Mouse (Mus musculus) limb, embryonic 14.5 days (tissue): ENCODE data around the gene Bicdl2. TPM values are rescaled to one million over a fixed set of nuclear protein-coding genes. Genes with fewer than 3 reads are reported as not detected.

Source experiments
- ATAC-seq: fragments of 200-750 bp; cut with Nextera tagmentation; 2 replicates; pipeline ENCODE4 v1.8.0; 2017; ENCODE audit warnings: low read depth, moderate number of reproducible peaks, moderate TSS enrichment; ENCODE audit not compliant: low FRiP score
- DNase-seq: peaks from one replicate; pipeline ENCODE4 v3.0.0-alpha.2; 2015; ENCODE audit warnings: low spot score
- H3K27ac ChIP-seq: fragments of 300-500 bp; sonication (generic); replicated peaks from 2 replicates; pipeline ENCODE4 v1.5.1; 2014; ENCODE audit warnings: low read depth, mild to moderate bottlenecking, low read length, moderate library complexity, mixed read lengths
- H3K27me3 ChIP-seq: fragments of 300-500 bp; sonication (generic); 2 replicates; pipeline ENCODE4 v1.6.1; 2014; ENCODE audit warnings: low read length, mixed read lengths; ENCODE audit not compliant: control insufficient read depth, insufficient read depth
- H3K36me3 ChIP-seq: fragments of 300-500 bp; sonication (generic); 2 replicates; pipeline ENCODE4 v1.6.1; 2014; ENCODE audit warnings: mild to moderate bottlenecking, low read length, moderate library complexity, mixed read lengths; ENCODE audit not compliant: control insufficient read depth, insufficient read depth
- H3K4me1 ChIP-seq: fragments of 300-500 bp; sonication (generic); 2 replicates; pipeline ENCODE4 v1.6.1; 2014; ENCODE audit warnings: antibody characterized with exemption, low read length, mixed read lengths; ENCODE audit not compliant: control insufficient read depth, insufficient read depth
- H3K4me2 ChIP-seq: fragments of 300-500 bp; sonication (generic); replicated peaks from 2 replicates; pipeline ENCODE4 v1.6.1; 2014; ENCODE audit warnings: low read depth, mild to moderate bottlenecking, low read length, moderate library complexity; ENCODE audit not compliant: severe bottlenecking
- H3K4me3 ChIP-seq: fragments of 300-500 bp; sonication (generic); replicated peaks from 2 replicates; pipeline ENCODE4 v1.5.1; 2014; ENCODE audit warnings: low read length
- H3K9ac ChIP-seq: fragments of 300-500 bp; sonication (generic); 2 replicates; pipeline ENCODE4 v1.6.1; 2014; ENCODE audit warnings: mild to moderate bottlenecking, low read depth, low read length, moderate library complexity; ENCODE audit not compliant: severe bottlenecking
- H3K9me3 ChIP-seq: fragments of 300-500 bp; sonication (generic); 2 replicates; pipeline ENCODE4 v1.6.1; 2016; ENCODE audit warnings: low read length; ENCODE audit not compliant: control insufficient read depth
- POLR2A ChIP-seq: fragments of 200-500 bp; IDR thresholded peaks from 2 replicates; pipeline ENCODE4 v1.8.0; 2012; ENCODE audit warnings: inconsistent platforms, mild to moderate bottlenecking, moderate library complexity, borderline replicate concordance; ENCODE audit not compliant: insufficient read depth, insufficient read length; ENCODE audit errors: extremely low read depth
- WGBS: fragments of 180-500 bp; shearing (Covaris S2); extraction: QIAGEN DNeasy Blood & Tissue Kit; methylation state at CpG from one replicate; pipeline ENCODE4 v1.1.7; 2014; 5-methylcytosine and 5-hydroxymethylcytosine counted together
- polyA plus RNA-seq, 2 experiments: library from polyadenylated mRNA; depleted of rRNA in 1 of 2; stranded (reverse) in 1 of 2; unstranded in 1 of 2; fragments of >200 nt; fragmentation: Nextera tagmentation in 1 of 2; extraction: Ambion mirVana in 1 of 2; gene quantifications; 2 replicates each; pipeline versions ENCODE4 v1.2.1 to v1.2.3; 2012 to 2014

Gene Bicdl2
- polyA plus RNA-seq, 2 experiments, result 2.8 to 5.8 TPM

GRCm38 (mm10) chr17:23674271-23674952 lies 14.1 kb downstream of the Bicdl2 start:
- ATAC-seq, result no peak
- no peak for TF ChIP-seq POLR2A
- H3K9ac ChIP-seq, result peak overlapping the region; percentile 60
- H3K27me3 ChIP-seq, result peaks cover 16% of the 10 kb centered on the region
- peak overlapping the region; percentile 96 for H3K4me2 ChIP-seq
- peak overlapping the region; percentile 62 for H3K4me3 ChIP-seq
- no peaks in the 10 kb centered on the region for H3K9me3 ChIP-seq
- H3K27ac ChIP-seq, result no peak overlapping the region; the same call in 1 of the 2 replicates
- 34% methylated on average over 8 of the region's 9 CpGs for WGBS
- peaks cover 11% of the 10 kb centered on the region for H3K36me3 ChIP-seq
- peaks cover 36% of the 10 kb centered on the region for H3K4me1 ChIP-seq
- no peak for DNase-seq

GRCm38 (mm10) chr17:23675127-23675526 lies 14.8 kb downstream of the Bicdl2 start:
- Histone ChIP-seq H3K4me1 (peaks cover 39% of the 10 kb centered on the region), H3K4me2 (peak overlapping the region; percentile 96), H3K27ac (0 out of 2 replicates have a peak overlapping the region, but pooled peaks have one; percentile 5), H3K9me3 (no peaks in the 10 kb centered on the region), H3K36me3 (peaks cover 4% of the 10 kb centered on the region), H3K4me3 (peak overlapping the region; percentile 62; the same call in 1 of the 2 replicates), H3K27me3 (peaks cover 23% of the 10 kb centered on the region), H3K9ac (no peak overlapping the region)
- ATAC-seq (no peak), DNase-seq (no peak)
- 22% methylated on average over 5 of the region's 5 CpGs for WGBS
- no peak for TF ChIP-seq POLR2A

- Histone ChIP-seq H3K9ac (peak overlapping the region; percentile 7; the same call in 1 of the 2 replicates), H3K4me3 (peak overlapping the region; percentile 62), H3K27ac (no peak overlapping the region), H3K27me3 (peaks cover 28% of the 10 kb centered on the region), H3K4me2 (peak overlapping the region; percentile 96), H3K9me3 (no peaks in the 10 kb centered on the region), H3K4me1 (peaks cover 39% of the 10 kb centered on the region), H3K36me3 (no peaks in the 10 kb centered on the region)
- TF ChIP-seq POLR2A, result no peak
- peak; percentile 34 for DNase-seq
- ATAC-seq, result no peak
- WGBS, result 10% methylated on average over 15 of the region's 15 CpGs
Observed at GRCm38 (mm10) chr17:23675564-23676281, 15.4 kb downstream of the Bicdl2 start.

GRCm38 (mm10) chr17:23676473-23677031 lies 16.2 kb downstream of the Bicdl2 start:
- Histone ChIP-seq H3K36me3 (no peaks in the 10 kb centered on the region), H3K4me2 (peak overlapping the region; percentile 96), H3K4me1 (peaks cover 39% of the 10 kb centered on the region), H3K9me3 (no peaks in the 10 kb centered on the region), H3K4me3 (peak overlapping the region; percentile 62), H3K27me3 (peaks cover 37% of the 10 kb centered on the region), H3K9ac (peak overlapping the region; percentile 55), H3K27ac (no peak overlapping the region)
- DNase-seq (no peak), ATAC-seq (no peak)
- no peak for TF ChIP-seq POLR2A
- under 1% methylated on average over 31 of the region's 37 CpGs for WGBS

- Histone ChIP-seq H3K27me3 (peaks cover 43% of the 10 kb centered on the region), H3K4me1 (peaks cover 39% of the 10 kb centered on the region), H3K36me3 (no peaks in the 10 kb centered on the region), H3K9me3 (no peaks in the 10 kb centered on the region), H3K4me2 (peak within 1 kb of the TSS; percentile 96), H3K4me3 (peak within 1 kb of the TSS; percentile 62), H3K27ac (peak within 1 kb of the TSS; percentile 52; the same call in 1 of the 2 replicates), H3K9ac (peak within 1 kb of the TSS; percentile 55)
- TF ChIP-seq POLR2A, result peak; percentile 85; the same call in 1 of the 2 replicates
- DNase-seq (peak; percentile 84), ATAC-seq (peak; percentile 49)
- WGBS, result 1% methylated on average over 34 of the region's 34 CpGs
Observed at GRCm38 (mm10) chr17:23677236-23677679, 17.0 kb downstream of the Bicdl2 start, which contains the start of gene Tnfrsf12a. TSS of gene Tnfrsf12a (minus strand) at chr17:23677468.
